Mouse (Mus musculus): ENCODE data around the gene Zfhx2.

DNA sequence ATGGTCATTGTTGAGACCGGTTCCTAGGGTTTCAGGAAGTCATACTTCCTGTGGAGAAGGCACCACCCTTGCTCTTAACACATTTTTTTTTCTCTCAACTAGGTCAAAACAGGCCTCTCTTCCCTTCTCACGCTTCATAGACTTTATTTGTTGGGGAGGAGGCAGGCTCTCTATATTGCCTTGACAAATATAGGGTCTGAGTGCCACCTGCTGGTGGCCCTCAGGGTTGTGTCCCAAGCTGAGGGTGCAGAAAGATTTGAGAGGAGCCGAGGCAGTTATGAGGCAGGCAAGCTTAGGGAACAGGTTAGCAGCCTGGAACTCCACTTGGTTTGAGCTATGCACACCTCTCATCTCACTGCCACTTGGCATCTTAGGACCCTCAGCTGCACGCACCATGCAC, 5.9 kb upstream of the Zfhx2 start:
- TF ChIP-seq POLR2A (IDR thresholded peaks at IDR 0.05; ENCODE audit: low read depth, low read length): no peak
- no peak for TF ChIP-seq NRF1 (IDR thresholded peaks at IDR 0.05; ENCODE audit: low read depth, low read length)
- no peak for TF ChIP-seq USF1 (IDR thresholded peaks at IDR 0.05; ENCODE audit: low read depth, low read length)
- TF ChIP-seq RCOR1 (conservative IDR thresholded peaks at IDR 0.05; ENCODE audit: low read depth, low read length): no peak
- TF ChIP-seq EP300 (IDR thresholded peaks at IDR 0.05; ENCODE audit: low read length): no peak
